Mouse (Mus musculus) kidney, adult 9 months (tissue): ENCODE measurements at regions not wholly inside any gene's neighbourhood (a gene's known extent, or its start where the extent isn't known, plus 50 kb on each side); places are given as distances from the start of the nearest gene placed in this dataset.
A peak's percentile ranks its signal among the peaks of the same experiment; 100 is the strongest.

Experiments used
- DNase-seq: peaks from one replicate; pipeline ENCODE4 v3.0.0; 2022

DNA sequence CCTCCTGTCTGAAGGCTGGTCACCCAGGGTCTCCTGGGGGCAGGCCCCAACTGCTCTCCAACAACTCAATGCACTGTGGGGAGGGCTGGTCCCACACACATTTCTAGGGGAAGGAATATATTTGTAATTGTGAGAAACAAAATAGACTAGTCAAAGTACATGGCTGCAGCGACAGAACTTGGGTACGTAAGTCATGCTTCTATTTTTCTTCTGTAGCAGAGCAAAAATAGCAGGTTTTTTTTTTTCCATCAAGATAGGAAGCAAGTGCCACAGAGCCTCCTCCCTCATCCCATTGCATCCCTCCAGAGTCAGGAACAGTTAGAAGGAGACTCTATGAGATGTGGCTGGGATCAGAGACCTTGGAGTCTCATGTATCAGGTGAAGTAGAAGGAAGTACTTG lies 124.9 kb upstream of the Tnr start:
- no peak for DNase-seq

DNA sequence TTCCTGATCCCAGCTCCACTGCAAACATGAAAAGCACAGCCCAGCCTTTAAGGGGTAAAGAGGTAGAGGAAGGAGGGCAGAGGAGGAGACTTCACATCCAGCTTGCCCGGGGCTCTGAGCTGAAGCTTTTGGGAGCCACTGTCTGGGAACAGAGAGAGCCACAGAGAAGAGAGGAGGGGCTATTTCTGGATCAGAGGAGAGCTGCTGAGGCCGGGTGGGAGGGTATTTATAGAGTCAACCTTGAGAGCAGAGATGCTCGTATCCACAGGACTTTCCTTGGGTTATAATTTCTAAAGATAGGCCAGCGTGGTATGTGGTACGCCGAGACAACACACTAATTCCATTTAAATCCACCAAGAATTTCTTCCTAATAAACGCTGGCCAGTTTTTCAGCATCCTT lies 117.3 kb upstream of the Tnr start:
- DNase-seq, result no peak

- DNase-seq, result no peak
These were observed 116.8 kb upstream of the Tnr start for GRCm38 (mm10) chr1:159406781-159407180.

- DNase-seq, result no peak
These were observed 110.2 kb upstream of the Tnr start for GRCm38 (mm10) chr1:159413374-159413773.

GRCm38 (mm10) chr1:159415656-159416055 lies 107.9 kb upstream of the Tnr start:
- DNase-seq, result no peak

- DNase-seq, result no peak
These were observed 106.4 kb upstream of the Tnr start for GRCm38 (mm10) chr1:159417176-159417575.

DNA sequence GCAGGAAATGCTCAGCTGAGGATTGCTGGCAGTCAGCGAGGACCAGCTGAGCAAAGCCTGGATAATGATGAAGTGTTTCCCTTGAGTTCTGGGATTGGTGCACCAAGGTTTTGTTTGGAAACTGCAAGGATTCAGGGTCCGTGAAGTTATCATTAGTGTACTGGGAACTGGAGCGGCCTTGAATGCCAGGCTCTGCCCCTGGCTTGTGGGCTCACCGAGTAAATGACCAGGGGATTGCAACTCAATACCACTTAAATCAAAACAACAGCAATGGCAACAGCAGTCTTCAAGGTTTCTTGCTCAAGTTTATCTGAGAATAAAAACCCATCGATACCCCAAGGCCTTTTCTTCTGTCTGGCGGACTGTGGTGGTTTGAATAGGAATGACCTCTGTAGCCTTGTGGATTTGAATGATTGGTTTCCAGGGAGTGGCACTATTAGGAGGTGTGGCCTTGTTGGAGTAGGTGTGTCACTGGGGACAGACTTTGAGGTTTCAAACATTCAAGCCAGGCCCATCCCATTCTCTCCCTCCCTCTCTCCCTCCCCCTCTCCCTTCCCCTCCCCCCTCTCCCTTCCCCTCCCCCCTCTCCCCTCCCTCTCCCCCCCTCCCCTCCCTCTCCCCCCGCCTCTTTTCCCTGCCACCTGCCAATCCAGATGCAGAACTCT lies 104.1 kb upstream of the Tnr start:
- no peak for DNase-seq

- DNase-seq, result no peak
These were observed 103.4 kb upstream of the Tnr start for GRCm38 (mm10) chr1:159420189-159420588.

DNA sequence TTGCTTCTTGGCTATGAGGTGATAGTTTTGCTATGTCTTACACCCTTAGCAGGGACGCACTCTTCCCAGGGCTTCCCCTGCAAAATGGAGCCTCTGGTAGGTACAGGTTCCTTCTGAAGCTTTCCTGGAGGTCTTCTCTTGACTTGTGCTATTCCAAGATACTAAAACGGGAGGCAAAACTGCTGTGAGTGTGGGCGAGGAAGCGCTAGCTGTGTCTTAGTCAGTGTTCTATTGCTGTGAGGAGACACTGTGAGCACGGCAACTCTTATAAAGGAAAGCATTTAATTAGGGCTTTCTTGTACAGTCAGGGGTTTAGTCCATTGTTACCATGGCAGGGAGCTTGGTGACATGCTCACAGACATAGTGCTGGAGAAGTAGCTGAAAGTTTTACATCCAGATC lies 99.9 kb upstream of the Tnr start:
- DNase-seq, result no peak

- DNase-seq, result no peak
These were observed 93.6 kb upstream of the Tnr start for GRCm38 (mm10) chr1:159429926-159430325.

DNA sequence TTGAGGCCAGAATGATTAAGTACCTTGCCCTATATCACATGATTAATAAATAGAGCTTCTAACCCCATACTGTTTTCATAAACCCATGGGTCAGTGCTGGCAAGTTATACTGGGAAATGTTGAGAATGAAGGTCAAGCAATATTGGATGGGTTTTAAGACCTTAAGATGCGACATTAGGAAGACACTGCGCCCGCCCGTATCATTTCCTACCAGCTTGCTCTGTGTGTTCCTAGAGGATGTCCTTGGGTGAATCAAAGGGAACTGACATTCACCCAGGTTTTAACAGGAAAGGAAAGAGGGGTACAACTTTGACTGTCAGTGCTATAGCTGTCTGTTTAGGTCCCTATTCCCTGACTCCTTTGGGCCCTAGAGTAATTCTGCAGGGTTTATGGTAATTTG lies 90.0 kb upstream of the Tnr start:
- DNase-seq, result no peak

DNA sequence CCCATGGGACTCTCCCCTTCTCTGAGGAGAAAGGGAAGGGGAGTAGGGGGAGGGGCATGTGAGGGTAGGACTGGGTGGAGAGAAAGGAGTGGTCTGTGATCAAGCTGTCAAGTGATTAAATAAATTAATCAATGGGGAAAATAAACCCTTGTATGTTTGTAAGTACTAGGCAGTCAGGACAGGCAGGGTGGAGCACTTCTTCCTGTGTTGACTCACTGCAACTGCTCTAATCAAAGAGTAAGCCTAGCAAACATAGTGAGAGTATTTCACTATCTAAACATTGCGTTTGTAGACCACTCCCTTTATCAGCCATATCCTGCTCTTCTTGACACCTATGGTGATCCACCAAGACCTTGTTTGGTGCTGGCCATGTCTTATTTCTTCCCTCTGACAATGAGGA lies 82.8 kb upstream of the Tnr start:
- no peak for DNase-seq

- DNase-seq, result peak; percentile 1
These were observed 79.5 kb upstream of the Tnr start for GRCm38 (mm10) chr1:159444093-159444492.

GRCm38 (mm10) chr1:159445465-159445864 lies 78.1 kb upstream of the Tnr start:
- DNase-seq, result no peak

DNA sequence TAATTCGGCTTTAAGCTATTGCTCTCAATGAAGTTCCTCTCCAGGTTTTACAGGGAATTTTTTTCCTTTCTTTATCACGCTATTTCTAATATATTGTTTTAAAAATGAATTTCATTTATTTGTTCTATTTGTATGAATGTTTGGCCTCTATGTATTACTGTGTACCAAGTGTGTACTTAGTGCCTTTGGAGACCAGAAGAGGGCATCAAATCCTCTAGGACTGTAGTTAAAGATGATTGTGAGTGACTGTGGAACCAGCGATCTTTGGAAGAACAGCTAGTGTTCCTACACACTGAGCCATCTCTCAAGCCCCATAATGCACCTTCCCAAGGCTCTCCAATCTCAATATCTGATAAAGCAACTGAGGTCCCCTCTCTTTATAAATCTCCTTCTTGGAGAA lies 72.1 kb upstream of the Tnr start:
- DNase-seq, result no peak

GRCm38 (mm10) chr1:159460876-159461275 lies 62.7 kb upstream of the Tnr start:
- DNase-seq, result no peak

- DNase-seq, result no peak
These were observed 52.6 kb upstream of the Tnr start for GRCm38 (mm10) chr1:159470941-159471340.
